Mouse (Mus musculus): ENCODE results near the gene Mxd4. TPM values are rescaled to one million over a fixed set of nuclear protein-coding genes. Genes with fewer than 3 reads are reported as not detected.
A peak's percentile ranks its signal among the peaks of the same experiment; 100 is the strongest.

Mxd4 gene
- polyA plus RNA-seq, 1 experiment from 2014 or later = 21.2 TPM

GRCm38 (mm10) chr5:34183156-34183880, 4.2 kb downstream of the Mxd4 start:
- DNase-seq (ENCODE audit: low spot score) (peak; percentile 65), ATAC-seq (ENCODE audit: low FRiP score, low TSS enrichment) (no peak)
- H3K9me3 ChIP-seq (ENCODE audit: control insufficient read depth, low read length) = no peaks in the 10 kb centered on the region
- TF ChIP-seq CTCF (IDR thresholded peaks at IDR 0.05; ENCODE audit: low read depth) = no peak
- no peak for TF ChIP-seq EP300 (optimal IDR thresholded peaks at IDR 0.05)
- peak overlapping the region; percentile 13; the same call in 1 of the 2 replicates for H3K9ac ChIP-seq (ENCODE audit: low read length)
- no peaks in the 10 kb centered on the region for H3K36me3 ChIP-seq (ENCODE audit: control insufficient read depth, insufficient read depth, low read length)
- no peak overlapping the region for H3K4me2 ChIP-seq (replicated peaks; ENCODE audit: low read depth)
- peak overlapping the region; percentile 65 for H3K27ac ChIP-seq (replicated peaks)
- H3K27me3 ChIP-seq (ENCODE audit: control insufficient read depth, insufficient read depth, low read length) = no peaks in the 10 kb centered on the region
- 53% methylated on average over 5 of the region's 5 CpGs for WGBS
- H3K4me3 ChIP-seq (ENCODE audit: low read depth, low read length) = no peak overlapping the region
- H3K4me1 ChIP-seq (replicated peaks; ENCODE audit: control insufficient read depth, insufficient read depth) = peaks cover 21% of the 10 kb centered on the region

DNA sequence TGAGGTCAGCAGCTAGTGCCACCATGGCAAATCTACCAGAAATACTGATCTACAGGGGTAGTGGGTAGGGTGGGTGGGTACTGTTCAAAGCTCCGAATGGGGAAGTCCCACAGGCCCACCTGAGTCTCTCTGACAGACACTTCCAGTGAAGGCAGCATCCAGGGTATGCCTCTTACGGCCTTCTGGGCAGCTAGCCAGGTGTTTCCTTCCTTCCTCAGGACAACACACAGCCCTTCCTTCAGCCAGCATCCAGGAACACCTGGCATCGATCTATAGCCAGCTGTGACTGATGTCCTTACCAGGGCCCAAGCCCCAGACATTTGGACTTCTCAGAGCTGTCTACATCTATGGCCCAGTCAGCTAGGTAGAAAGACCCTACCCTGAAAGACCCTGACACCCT, 5.0 kb downstream of the Mxd4 start:
- no peak for TF ChIP-seq CTCF (IDR thresholded peaks at IDR 0.05; ENCODE audit: low read depth)
- no peak for TF ChIP-seq EP300 (optimal IDR thresholded peaks at IDR 0.05)
- H3K4me2 ChIP-seq (replicated peaks; ENCODE audit: low read depth) = no peak overlapping the region
- DNase-seq (ENCODE audit: low spot score) = peak; percentile 15
- no peak overlapping the region for H3K27ac ChIP-seq (replicated peaks)
- H3K4me1 ChIP-seq (replicated peaks; ENCODE audit: control insufficient read depth, insufficient read depth) = peaks cover 21% of the 10 kb centered on the region
- 62% methylated on average over 3 of the region's 3 CpGs for WGBS
- no peaks in the 10 kb centered on the region for H3K9me3 ChIP-seq (ENCODE audit: control insufficient read depth, low read length)
- H3K4me3 ChIP-seq (ENCODE audit: low read depth, low read length) = no peak overlapping the region
- no peak overlapping the region for H3K9ac ChIP-seq (ENCODE audit: low read length)
- H3K27me3 ChIP-seq (ENCODE audit: control insufficient read depth, insufficient read depth, low read length) = no peaks in the 10 kb centered on the region
- ATAC-seq (ENCODE audit: low FRiP score, low TSS enrichment) = no peak
- peaks cover 4% of the 10 kb centered on the region for H3K36me3 ChIP-seq (ENCODE audit: control insufficient read depth, insufficient read depth, low read length)

- Histone ChIP-seq H3K4me1 (replicated peaks; ENCODE audit: control insufficient read depth, insufficient read depth) (peaks cover 3% of the 10 kb centered on the region), H3K9ac (ENCODE audit: low read length) (no peak overlapping the region), H3K4me3 (ENCODE audit: low read depth, low read length) (no peak overlapping the region), H3K27me3 (ENCODE audit: control insufficient read depth, insufficient read depth, low read length) (no peaks in the 10 kb centered on the region), H3K4me2 (replicated peaks; ENCODE audit: low read depth) (no peak overlapping the region), H3K9me3 (ENCODE audit: control insufficient read depth, low read length) (no peaks in the 10 kb centered on the region), H3K36me3 (ENCODE audit: control insufficient read depth, insufficient read depth, low read length) (peaks cover 30% of the 10 kb centered on the region), H3K27ac (replicated peaks) (no peak overlapping the region)
- WGBS = 94% methylated on average over 4 of the region's 4 CpGs
- ATAC-seq (ENCODE audit: low FRiP score, low TSS enrichment) = no peak
- DNase-seq (ENCODE audit: low spot score) = no peak
- TF ChIP-seq CTCF (IDR thresholded peaks at IDR 0.05; ENCODE audit: low read depth) (no peak), EP300 (optimal IDR thresholded peaks at IDR 0.05) (no peak)
Measured at GRCm38 (mm10) chr5:34177821-34178220, 9.7 kb downstream of the Mxd4 start.

GRCm38 (mm10) chr5:34177091-34177490, 10.4 kb downstream of the Mxd4 start:
- no peak overlapping the region for H3K4me2 ChIP-seq (replicated peaks; ENCODE audit: low read depth)
- H3K4me3 ChIP-seq (ENCODE audit: low read depth, low read length) = no peak overlapping the region
- DNase-seq (ENCODE audit: low spot score) = peak; percentile 10
- no peak overlapping the region for H3K27ac ChIP-seq (replicated peaks)
- H3K9me3 ChIP-seq (ENCODE audit: control insufficient read depth, low read length) = no peaks in the 10 kb centered on the region
- no peak overlapping the region for H3K9ac ChIP-seq (ENCODE audit: low read length)
- H3K4me1 ChIP-seq (replicated peaks; ENCODE audit: control insufficient read depth, insufficient read depth) = no peaks in the 10 kb centered on the region
- no peaks in the 10 kb centered on the region for H3K27me3 ChIP-seq (ENCODE audit: control insufficient read depth, insufficient read depth, low read length)
- H3K36me3 ChIP-seq (ENCODE audit: control insufficient read depth, insufficient read depth, low read length) = peaks cover 31% of the 10 kb centered on the region
- TF ChIP-seq CTCF (IDR thresholded peaks at IDR 0.05; ENCODE audit: low read depth) (no peak), EP300 (optimal IDR thresholded peaks at IDR 0.05) (no peak)
- WGBS = 87% methylated on average over 2 of the region's 2 CpGs
- ATAC-seq (ENCODE audit: low FRiP score, low TSS enrichment) = no peak

- ATAC-seq (ENCODE audit: low FRiP score, low TSS enrichment) (peak; percentile 21; the same call in 1 of the 2 replicates), DNase-seq (ENCODE audit: low spot score) (peak; percentile 12)
Measured at GRCm38 (mm10) chr5:34176691-34177090, 10.8 kb downstream of the Mxd4 start.

GRCm38 (mm10) chr5:34175403-34175694, 12.2 kb downstream of the Mxd4 start:
- no peak for TF ChIP-seq EP300 (optimal IDR thresholded peaks at IDR 0.05)
- TF ChIP-seq CTCF (IDR thresholded peaks at IDR 0.05; ENCODE audit: low read depth) = no peak
- no peak overlapping the region for H3K4me3 ChIP-seq (ENCODE audit: low read depth, low read length)
- peaks cover 31% of the 10 kb centered on the region for H3K36me3 ChIP-seq (ENCODE audit: control insufficient read depth, insufficient read depth, low read length)
- H3K9me3 ChIP-seq (ENCODE audit: control insufficient read depth, low read length) = no peaks in the 10 kb centered on the region
- no peaks in the 10 kb centered on the region for H3K27me3 ChIP-seq (ENCODE audit: control insufficient read depth, insufficient read depth, low read length)
- no peak overlapping the region for H3K9ac ChIP-seq (ENCODE audit: low read length)
- DNase-seq (ENCODE audit: low spot score) (peak; percentile 11), ATAC-seq (ENCODE audit: low FRiP score, low TSS enrichment) (no peak)
- H3K27ac ChIP-seq (replicated peaks) = no peak overlapping the region
- WGBS = 40% methylated on average over 5 of the region's 5 CpGs
- H3K4me1 ChIP-seq (replicated peaks; ENCODE audit: control insufficient read depth, insufficient read depth) = no peaks in the 10 kb centered on the region
- H3K4me2 ChIP-seq (replicated peaks; ENCODE audit: low read depth) = no peak overlapping the region

More at GRCm38 (mm10) chr5:34176691-34177090, 10.8 kb downstream of the Mxd4 start:
- peaks cover 31% of the 10 kb centered on the region for H3K36me3 ChIP-seq (ENCODE audit: control insufficient read depth, insufficient read depth, low read length)
- no peaks in the 10 kb centered on the region for H3K4me1 ChIP-seq (replicated peaks; ENCODE audit: control insufficient read depth, insufficient read depth)
- H3K27ac ChIP-seq (replicated peaks) = no peak overlapping the region
- TF ChIP-seq CTCF (IDR thresholded peaks at IDR 0.05; ENCODE audit: low read depth) (no peak), EP300 (optimal IDR thresholded peaks at IDR 0.05) (no peak)
- H3K9me3 ChIP-seq (ENCODE audit: control insufficient read depth, low read length) = no peaks in the 10 kb centered on the region
- no peaks in the 10 kb centered on the region for H3K27me3 ChIP-seq (ENCODE audit: control insufficient read depth, insufficient read depth, low read length)
- H3K4me3 ChIP-seq (ENCODE audit: low read depth, low read length) = no peak overlapping the region
- no peak overlapping the region for H3K4me2 ChIP-seq (replicated peaks; ENCODE audit: low read depth)
- H3K9ac ChIP-seq (ENCODE audit: low read length) = no peak overlapping the region
- WGBS = 87% methylated on average over 10 of the region's 10 CpGs

Data from stomach, postnatal 0 days (tissue).